7 mouse cellular contexts compared by ENCODE assay signal in genomic region chr4:142077572-142078271, GRCm38 (mm10). TPM values are rescaled to one million over a fixed set of nuclear protein-coding genes. Genes with fewer than 3 reads are reported as not detected.
DNase-seq lines count a peak whose midpoint lies in the region; ATAC-seq and TF ChIP-seq lines count a peak whose summit lies in the region.

No protein-coding gene starts in this region.

- no peaks in the 10 kb centered on the region for H3K36me3 ChIP-seq in lung, embryonic 14.5 days (ENCODE audit: insufficient read depth)
- H3K36me3 ChIP-seq in embryonic facial prominence, embryonic 15.5 days, result no peaks in the 10 kb centered on the region
- no peaks in the 10 kb centered on the region for H3K36me3 ChIP-seq in midbrain, embryonic 15.5 days (replicated peaks)

- no peaks in the 10 kb centered on the region for H3K27me3 ChIP-seq in lung, embryonic 14.5 days (ENCODE audit: insufficient read depth, low read length)
- no peaks in the 10 kb centered on the region for H3K27me3 ChIP-seq in embryonic facial prominence, embryonic 15.5 days
- H3K27me3 ChIP-seq in midbrain, embryonic 15.5 days (replicated peaks), result peaks cover 4% of the 10 kb centered on the region; the same call in 1 of the 2 replicates

- no peak for TF ChIP-seq CTCF in lung, embryonic 14.5 days (IDR thresholded peaks at IDR 0.05; ENCODE audit: low read depth)

- H3K9ac ChIP-seq in lung, embryonic 14.5 days, result no peak overlapping the region
- H3K9ac ChIP-seq in embryonic facial prominence, embryonic 15.5 days, result no peak overlapping the region
- H3K9ac ChIP-seq in midbrain, embryonic 15.5 days, result no peak overlapping the region

- 28% methylated on average over 18 of the region's 18 CpGs for WGBS in lung, embryonic 14.5 days
- WGBS in embryonic facial prominence, embryonic 15.5 days, result 20% methylated on average over 18 of the region's 18 CpGs
- WGBS in midbrain, embryonic 15.5 days, result 50% methylated on average over 18 of the region's 18 CpGs

- H3K4me3 ChIP-seq in lung, embryonic 14.5 days (ENCODE audit: low read depth, low read length), result no peak overlapping the region
- H3K4me3 ChIP-seq in embryonic facial prominence, embryonic 15.5 days (replicated peaks), result no peak overlapping the region
- H3K4me3 ChIP-seq in midbrain, embryonic 15.5 days, result no peak overlapping the region

- H3K4me2 ChIP-seq in lung, embryonic 14.5 days, result peak overlapping the region; percentile 49
- H3K4me2 ChIP-seq in embryonic facial prominence, embryonic 15.5 days (replicated peaks), result peak overlapping the region; percentile 27
- no peak overlapping the region for H3K4me2 ChIP-seq in midbrain, embryonic 15.5 days

- ATAC-seq in lung, embryonic 14.5 days (ENCODE audit: insufficient read depth), result peak; percentile 60
- peak; percentile 64 for ATAC-seq in embryonic facial prominence, embryonic 15.5 days (ENCODE audit: insufficient number of reproducible peaks, low FRiP score, low TSS enrichment, low read depth)
- ATAC-seq in midbrain, embryonic 15.5 days (replicated peaks), result no peak

- peaks cover 18% of the 10 kb centered on the region for H3K4me1 ChIP-seq in lung, embryonic 14.5 days (ENCODE audit: insufficient read depth)
- peaks cover 64% of the 10 kb centered on the region for H3K4me1 ChIP-seq in embryonic facial prominence, embryonic 15.5 days
- H3K4me1 ChIP-seq in midbrain, embryonic 15.5 days, result peaks cover 7% of the 10 kb centered on the region

- H3K27ac ChIP-seq in lung, embryonic 14.5 days (ENCODE audit: low read depth), result peak overlapping the region; percentile 54
- H3K27ac ChIP-seq in embryonic facial prominence, embryonic 15.5 days (replicated peaks), result peak overlapping the region; percentile 73; the same call in 1 of the 2 replicates
- 0 out of 2 replicates have a peak overlapping the region, but pooled peaks have one; percentile 38 for H3K27ac ChIP-seq in midbrain, embryonic 15.5 days

- H3K9me3 ChIP-seq in lung, embryonic 14.5 days (ENCODE audit: low read depth, low read length), result no peaks in the 10 kb centered on the region
- no peaks in the 10 kb centered on the region for H3K9me3 ChIP-seq in embryonic facial prominence, embryonic 15.5 days (replicated peaks)
- no peaks in the 10 kb centered on the region for H3K9me3 ChIP-seq in midbrain, embryonic 15.5 days

- peak; percentile 91 for DNase-seq in lung, embryonic 14.5 days
- no peak for DNase-seq in lung, postnatal 25 days (ENCODE audit: low spot score)
- peak; percentile 72 for DNase-seq in adrenal gland, postnatal 14 days
- peak; percentile 56 to 71 for DNase-seq in kidney, adult 8-10 months
- DNase-seq in T-cell, adult 2 months (ENCODE audit: low spot score), result no peak

RNA-seq across cellular contexts. Expression of gene Tmem51, which starts 6.4 kb away (rescaled TPM):
- 17.1 and 20.7 TPM in 2 replicates for polyA plus RNA-seq in lung, embryonic 14.5 days (2014; fragmentation: Nextera tagmentation; extraction: Ambion mirVana)
- total RNA-seq in adrenal gland, postnatal 14 days (2021), result 4.9 and 7.6 TPM in 2 replicates
- 18.3 and 20.2 TPM in 2 replicates for polyA plus RNA-seq in embryonic facial prominence, embryonic 15.5 days (2015; fragmentation: Nextera tagmentation; extraction: Ambion mirVana)
- polyA plus RNA-seq in midbrain, embryonic 15.5 days (2015; fragmentation: Nextera tagmentation; extraction: Ambion mirVana), result 8.1 and 8.5 TPM in 2 replicates

Comparison
In these comparisons a context has a peak if more than half of its experiments do, and no peak if none do; other contexts are left out.
1. DNase-seq: peak in lung, embryonic 14.5 days (single experiment), adrenal gland, postnatal 14 days (single experiment) and kidney, adult 8-10 months (2 of 2); none in lung, postnatal 25 days (single experiment) and T-cell, adult 2 months (single experiment).
2. Peak in every context shown above with its lines, with median percentiles within 50 percentile points of each other: H3K27ac ChIP-seq.